Mouse (Mus musculus) CH12.LX (cell line): ENCODE data around the gene Lmo7. TPM values are rescaled to one million over a fixed set of nuclear protein-coding genes. Genes with fewer than 3 reads are reported as not detected.

Source experiments
- DNase-seq: peaks from one replicate; pipeline ENCODE4 v3.0.0-alpha.2; 2013; ENCODE audit errors: extremely low read depth
- H3K27ac ChIP-seq: 2 replicates; pipeline ENCODE4 v1.5.1; 2012; ENCODE audit warnings: low read depth, mild to moderate bottlenecking, control low read depth, moderate library complexity; ENCODE audit not compliant: insufficient read depth
- H3K27me3 ChIP-seq: replicated peaks from 2 replicates; pipeline ENCODE3; 2012; ENCODE audit warnings: inconsistent platforms
- H3K36me3 ChIP-seq, 2 experiments: replicated peaks in 1 of 2; 2 replicates each; pipeline versions ENCODE3 to v1.6.1; 2012; ENCODE audit warnings: inconsistent platforms in 1 of 2, low read length in 1 of 2, mild to moderate bottlenecking in 1 of 2, mixed read lengths in 1 of 2, moderate library complexity in 1 of 2; ENCODE audit not compliant: control insufficient read depth in 1 of 2, insufficient read depth in 1 of 2
- H3K4me1 ChIP-seq, 2 experiments: 2 replicates each; pipeline ENCODE4 v1.6.1; 2012; ENCODE audit warnings: inconsistent platforms in 1 of 2, moderate library complexity in 1 of 2; ENCODE audit not compliant: insufficient read depth in 2 of 2, control insufficient read depth in 1 of 2
- H3K4me2 ChIP-seq: 2 replicates; pipeline ENCODE4 v1.6.1; 2012; ENCODE audit warnings: low read depth, mild to moderate bottlenecking, control low read depth; ENCODE audit not compliant: poor library complexity, insufficient read depth, severe bottlenecking
- H3K4me3 ChIP-seq, 3 experiments: fragments of 150-350 bp in 1 of 3; sonication (generic) in 1 of 3; replicated peaks in 1 of 3; 2 replicates each; pipeline versions ENCODE3 to v1.5.1; 2011 to 2012; ENCODE audit warnings: low read depth in 2 of 3, low read length in 2 of 3, mild to moderate bottlenecking in 2 of 3, moderate library complexity in 2 of 3, control low read depth in 1 of 3, improper control_type of control experiment in 1 of 3, inconsistent platforms in 1 of 3, mixed read lengths in 1 of 3; ENCODE audit not compliant: poor library complexity in 1 of 3
- H3K79me2 ChIP-seq: replicated peaks from 2 replicates; pipeline ENCODE4 v1.6.1; 2012; ENCODE audit warnings: mild to moderate bottlenecking, moderate library complexity; ENCODE audit not compliant: control insufficient read depth, poor library complexity, insufficient read depth, severe bottlenecking; ENCODE audit errors: extremely low read depth
- H3K9ac ChIP-seq: 2 replicates; pipeline ENCODE4 v1.6.1; 2012; ENCODE audit warnings: low read depth, mild to moderate bottlenecking, control low read depth, moderate library complexity; ENCODE audit not compliant: insufficient read depth
- H3K9me3 ChIP-seq: replicated peaks from 2 replicates; pipeline ENCODE3; 2012; ENCODE audit warnings: low read length, inconsistent platforms, mixed read lengths
- CHD1 ChIP-seq: IDR thresholded peaks from 2 replicates; pipeline ENCODE4 v1.6.1; 2012; ENCODE audit warnings: low read depth, low read length, improper control_type of control experiment, inconsistent platforms
- EP300 ChIP-seq: IDR thresholded peaks from 2 replicates; pipeline ENCODE4 v1.6.1; 2011; ENCODE audit warnings: low read length, improper control_type of control experiment
- IRF4 ChIP-seq: IDR thresholded peaks from 2 replicates; pipeline ENCODE4 v1.6.1; 2014; ENCODE audit warnings: low read depth, mild to moderate bottlenecking, inconsistent platforms, low read length, improper control_type of control experiment
- JUND ChIP-seq: conservative IDR thresholded peaks from 2 replicates; pipeline ENCODE4 v1.6.1; 2011; ENCODE audit warnings: low read depth, low read length, improper control_type of control experiment
- MAFK ChIP-seq: IDR thresholded peaks from 2 replicates; pipeline ENCODE4 v1.6.1; 2011; ENCODE audit warnings: low read length, improper control_type of control experiment; ENCODE audit not compliant: insufficient replicate concordance
- MAZ ChIP-seq: IDR thresholded peaks from 2 replicates; pipeline ENCODE4 v1.6.1; 2012; ENCODE audit warnings: low read depth, mild to moderate bottlenecking, inconsistent platforms, low read length, improper control_type of control experiment, moderate library complexity
- POLR2AphosphoS2 ChIP-seq: IDR thresholded peaks from 2 replicates; pipeline ENCODE4 v1.6.1; 2011; ENCODE audit warnings: low read depth, low read length, improper control_type of control experiment
- RAD21 ChIP-seq: IDR thresholded peaks from 2 replicates; pipeline ENCODE4 v1.6.1; 2011; ENCODE audit warnings: low read depth, mild to moderate bottlenecking, low read length, improper control_type of control experiment, moderate library complexity
- RCOR1 ChIP-seq: conservative IDR thresholded peaks from 2 replicates; pipeline ENCODE4 v1.6.1; 2012; ENCODE audit warnings: low read depth, mild to moderate bottlenecking, inconsistent platforms, low read length, improper control_type of control experiment
- UBTF ChIP-seq: IDR thresholded peaks from 2 replicates; pipeline ENCODE4 v1.6.1; 2012; ENCODE audit warnings: low read depth, mild to moderate bottlenecking, inconsistent platforms, low read length, improper control_type of control experiment, moderate library complexity
- dilution Hi-C: fragments of 300-500 bp; cut with MboI; formaldehyde crosslinking; loops from 2 replicates; pipeline ENCODE4 v1.14.3; 2020; ENCODE audit warnings: low sequenced_read_pairs; ENCODE audit not compliant: extremely low pct_unique_long_range_greater_than_20kb, extremely low pct_ligation_motif_present
- in situ Hi-C: fragments of 300-500 bp; cut with MboI; formaldehyde crosslinking; loops from 3 replicates; pipeline ENCODE4 v1.14.3; 2019; ENCODE audit warnings: low sequenced_read_pairs, low pct_ligation_motif_present, low pct_unique_long_range_greater_than_20kb, mixed read lengths
- polyA plus RNA-seq: library from polyadenylated mRNA; unstranded; fragments of >175 nt; gene quantifications from 2 replicates; pipeline ENCODE4 v1.2.1, GENCODE M21; 2012; ENCODE audit warnings: low read depth; ENCODE audit not compliant: insufficient read length
- total RNA-seq, 2 experiments: library from RNA; depleted of rRNA; stranded (reverse); fragments of 300-350 nt in 1 of 2; fragments of >200 nt in 1 of 2; gene quantifications; 2 replicates each; pipeline ENCODE4 v1.2.3; 2012 to 2014

Lmo7 gene
- total and polyA plus RNA-seq, 3 experiments: 5.0 to 11.9 (median 8.3) TPM

GRCm38 (mm10) chr14:101844467-101844866, 114.7 kb downstream of the Lmo7 start:
- TF ChIP-seq JUND: no peak
- TF ChIP-seq RAD21: no peak
- TF ChIP-seq RCOR1: no peak
- TF ChIP-seq MAFK: peak; percentile 56; the same call in 1 of the 2 replicates
- TF ChIP-seq, all 38 proteins: peak for 1
- no peak for DNase-seq
- Histone ChIP-seq H3K4me1 (peaks cover 5 to 26% of the 10 kb centered on the region in 2 experiments; a peak in 2 of 4 replicates), H3K4me3 (no peak overlapping the region), H3K36me3 (no peaks in the 10 kb centered on the region), H3K79me2 (no peaks in the 10 kb centered on the region), H3K27me3 (no peaks in the 10 kb centered on the region), H3K9me3 (no peaks in the 10 kb centered on the region), H3K4me2 (no peak overlapping the region), H3K9ac (no peak overlapping the region), H3K27ac (no peak overlapping the region)
- in situ Hi-C loops (no loop called here), dilution Hi-C loops (no loop called here)

DNA sequence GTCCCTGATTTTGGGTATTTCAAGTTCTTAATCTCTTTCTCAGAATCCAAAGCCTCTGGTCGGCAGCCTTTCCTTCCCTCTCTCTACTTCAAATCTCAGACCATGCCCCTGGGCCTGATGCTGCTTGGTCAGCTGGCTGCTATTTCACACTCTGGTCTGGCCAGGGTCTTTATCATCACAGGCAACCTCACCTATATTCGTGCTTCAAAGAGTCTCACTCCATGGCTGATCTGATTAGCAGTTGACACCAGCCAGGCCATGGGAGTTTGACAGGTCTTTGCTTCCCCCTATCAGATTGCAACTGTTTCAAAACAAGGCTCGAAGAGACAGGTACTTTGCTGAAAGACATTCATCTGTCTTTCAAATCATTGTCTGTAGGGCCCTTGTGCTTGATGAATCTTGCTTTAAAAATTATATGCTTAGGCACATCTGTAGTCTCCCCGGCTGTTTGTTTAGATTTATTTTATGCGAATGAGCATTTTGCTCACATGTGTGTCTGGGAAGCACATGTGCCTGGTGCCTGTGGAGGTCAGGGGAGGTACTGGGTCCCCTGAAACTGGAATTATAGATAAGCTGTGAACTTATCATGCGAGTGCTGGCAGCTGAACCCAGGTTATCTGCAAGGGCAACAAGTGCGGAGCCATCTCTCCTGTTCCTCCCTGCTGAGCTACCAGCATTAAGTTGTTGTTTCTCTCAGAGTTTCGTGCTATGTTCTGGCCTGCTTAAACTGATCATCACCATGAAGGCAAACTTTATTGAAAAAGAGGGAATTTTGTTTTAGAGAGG, 116.5 kb downstream of the Lmo7 start:
- H3K27ac ChIP-seq: no peak overlapping the region
- H3K9ac ChIP-seq: no peak overlapping the region
- H3K4me2 ChIP-seq: no peak overlapping the region
- TF ChIP-seq EP300: no peak
- H3K27me3 ChIP-seq: no peaks in the 10 kb centered on the region
- H3K36me3 ChIP-seq: no peaks in the 10 kb centered on the region
- no peaks in the 10 kb centered on the region for H3K79me2 ChIP-seq
- H3K9me3 ChIP-seq: no peaks in the 10 kb centered on the region
- no peak overlapping the region for H3K4me3 ChIP-seq
- DNase-seq: no peak
- H3K4me1 ChIP-seq: peaks cover 4 to 17% of the 10 kb centered on the region in 2 experiments; a peak in 2 of 4 replicates
- in situ Hi-C loops (no loop called here), dilution Hi-C loops (no loop called here)

- H3K36me3 ChIP-seq: no peaks in the 10 kb centered on the region
- dilution Hi-C loops: no loop called here
- H3K27ac ChIP-seq: no peak overlapping the region
- no peak overlapping the region for H3K9ac ChIP-seq
- H3K27me3 ChIP-seq: no peaks in the 10 kb centered on the region
- no peak overlapping the region for H3K4me2 ChIP-seq
- TF ChIP-seq MAFK: no peak
- no peak for TF ChIP-seq CHD1
- TF ChIP-seq MAZ: no peak
- TF ChIP-seq RAD21: no peak
- TF ChIP-seq UBTF: no peak
- no peak for TF ChIP-seq IRF4
- no peak for TF ChIP-seq POLR2AphosphoS2
- TF ChIP-seq, all 38 proteins: peak for 0
- Histone ChIP-seq H3K9me3 (no peaks in the 10 kb centered on the region), H3K4me1 (peaks cover 2 to 14% of the 10 kb centered on the region in 2 experiments; a peak in 2 of 4 replicates), H3K79me2 (no peaks in the 10 kb centered on the region), H3K4me3 (no peak overlapping the region)
- in situ Hi-C loops: no loop called here
- no peak for DNase-seq
Observed at GRCm38 (mm10) chr14:101847520-101847919, 117.8 kb downstream of the Lmo7 start.
